Mouse (Mus musculus) embryonic facial prominence, embryonic 11.5 days (tissue): ENCODE measurements around the gene Polr2j. TPM values are rescaled to one million over a fixed set of nuclear protein-coding genes. Genes with fewer than 3 reads are reported as not detected.

Experiments
- ATAC-seq: fragments of 200-750 bp; cut with Nextera tagmentation; replicated peaks from 2 replicates; pipeline ENCODE4 v1.8.0; 2017; ENCODE audit warnings: low read depth; ENCODE audit not compliant: insufficient number of reproducible peaks, low FRiP score, low TSS enrichment
- DNase-seq: peaks from one replicate; pipeline ENCODE4 v3.0.0-alpha.2; 2015; ENCODE audit warnings: low spot score
- H3K27ac ChIP-seq: fragments of 300-500 bp; sonication (generic); replicated peaks from 2 replicates; pipeline ENCODE4 v1.5.1; 2014; ENCODE audit warnings: mild to moderate bottlenecking, low read depth, low read length, control low read depth
- H3K27me3 ChIP-seq: fragments of 300-500 bp; sonication (generic); 2 replicates; pipeline ENCODE4 v1.6.1; 2014; ENCODE audit warnings: mild to moderate bottlenecking, low read length, moderate library complexity, mixed read lengths; ENCODE audit not compliant: control insufficient read depth, insufficient read depth
- H3K36me3 ChIP-seq: fragments of 300-500 bp; sonication (generic); replicated peaks from 2 replicates; pipeline ENCODE4 v1.6.1; 2014; ENCODE audit warnings: low read depth, mild to moderate bottlenecking, low read length, moderate library complexity, mixed read lengths; ENCODE audit not compliant: control insufficient read depth, insufficient read depth
- H3K4me1 ChIP-seq: fragments of 300-500 bp; sonication (generic); 2 replicates; pipeline ENCODE4 v1.6.1; 2014; ENCODE audit warnings: low read length, mixed read lengths; ENCODE audit not compliant: control insufficient read depth, insufficient read depth
- H3K4me2 ChIP-seq: fragments of 300-500 bp; sonication (generic); 2 replicates; pipeline ENCODE4 v1.6.1; 2014; ENCODE audit warnings: low read depth, mild to moderate bottlenecking, control low read depth, low read length, moderate library complexity
- H3K4me3 ChIP-seq: fragments of 300-500 bp; sonication (generic); 2 replicates; pipeline ENCODE4 v1.5.1; 2014; ENCODE audit warnings: low read depth, low read length, control low read depth
- H3K9ac ChIP-seq: fragments of 300-500 bp; sonication (generic); replicated peaks from 2 replicates; pipeline ENCODE4 v1.6.1; 2014; ENCODE audit warnings: mild to moderate bottlenecking, control low read depth, low read length
- H3K9me3 ChIP-seq: fragments of 300-500 bp; sonication (generic); replicated peaks from 2 replicates; pipeline ENCODE4 v1.6.1; 2016; ENCODE audit warnings: mild to moderate bottlenecking, low read length, inconsistent platforms, mixed read lengths; ENCODE audit not compliant: control insufficient read depth
- WGBS: fragments of 180-500 bp; shearing (Covaris S2); extraction: QIAGEN DNeasy Blood & Tissue Kit; methylation state at CpG from one replicate; pipeline ENCODE4 v1.1.7; 2014; 5-methylcytosine and 5-hydroxymethylcytosine counted together
- polyA plus RNA-seq: library from polyadenylated mRNA; unstranded; fragments of >200 nt; fragmentation: Nextera tagmentation; extraction: Ambion mirVana; gene quantifications from 2 replicates; pipeline ENCODE4 v1.2.1, GENCODE M21; 2014

Gene Polr2j
- polyA plus RNA-seq, 1 experiment from 2014 or later = 266 TPM

DNA sequence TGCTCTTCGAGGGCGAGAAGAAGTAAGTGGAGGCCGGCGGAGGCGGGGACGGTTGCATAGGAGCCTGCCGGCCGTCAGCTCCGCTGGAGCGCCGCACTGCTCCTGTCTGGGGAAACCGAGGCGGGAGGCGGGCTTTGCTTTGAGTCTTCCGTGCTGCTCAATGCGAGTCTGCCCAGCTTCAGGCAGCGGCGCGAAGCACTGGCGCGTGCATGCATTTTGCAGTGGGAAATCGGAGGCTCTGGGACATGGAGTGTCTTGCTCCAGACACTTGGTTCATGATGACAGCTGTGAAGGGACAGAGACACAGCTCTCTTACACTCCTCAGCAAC is 317 bp downstream of the Polr2j start:
- peaks cover 2% of the 10 kb centered on the region for H3K36me3 ChIP-seq
- 0% methylated on average over 22 of the region's 22 CpGs for WGBS
- no peaks in the 10 kb centered on the region for H3K9me3 ChIP-seq
- H3K27ac ChIP-seq = no peak overlapping the region
- peak overlapping the region; percentile 65 for H3K4me2 ChIP-seq
- DNase-seq (no peak), ATAC-seq (peak; percentile 10; the same call in 1 of the 2 replicates)
- peak overlapping the region; percentile 87 for H3K9ac ChIP-seq
- H3K4me3 ChIP-seq = peak overlapping the region; percentile 93
- 0 out of 2 replicates have a peak, but pooled peaks cover 7% of the 10 kb centered on the region for H3K4me1 ChIP-seq
- no peaks in the 10 kb centered on the region for H3K27me3 ChIP-seq

GRCm38 (mm10) chr5:136122165-136122564 is 5.7 kb downstream of the Polr2j start:
- Histone ChIP-seq H3K27me3 (no peaks in the 10 kb centered on the region), H3K9ac (no peak overlapping the region), H3K4me2 (no peak overlapping the region), H3K4me1 (0 out of 2 replicates have a peak, but pooled peaks cover 4% of the 10 kb centered on the region), H3K9me3 (no peaks in the 10 kb centered on the region), H3K27ac (no peak overlapping the region), H3K4me3 (no peak overlapping the region), H3K36me3 (peaks cover 5% of the 10 kb centered on the region)
- 82% methylated on average over 10 of the region's 10 CpGs for WGBS
- DNase-seq (no peak), ATAC-seq (no peak; the same call in 1 of the 2 replicates)

DNA sequence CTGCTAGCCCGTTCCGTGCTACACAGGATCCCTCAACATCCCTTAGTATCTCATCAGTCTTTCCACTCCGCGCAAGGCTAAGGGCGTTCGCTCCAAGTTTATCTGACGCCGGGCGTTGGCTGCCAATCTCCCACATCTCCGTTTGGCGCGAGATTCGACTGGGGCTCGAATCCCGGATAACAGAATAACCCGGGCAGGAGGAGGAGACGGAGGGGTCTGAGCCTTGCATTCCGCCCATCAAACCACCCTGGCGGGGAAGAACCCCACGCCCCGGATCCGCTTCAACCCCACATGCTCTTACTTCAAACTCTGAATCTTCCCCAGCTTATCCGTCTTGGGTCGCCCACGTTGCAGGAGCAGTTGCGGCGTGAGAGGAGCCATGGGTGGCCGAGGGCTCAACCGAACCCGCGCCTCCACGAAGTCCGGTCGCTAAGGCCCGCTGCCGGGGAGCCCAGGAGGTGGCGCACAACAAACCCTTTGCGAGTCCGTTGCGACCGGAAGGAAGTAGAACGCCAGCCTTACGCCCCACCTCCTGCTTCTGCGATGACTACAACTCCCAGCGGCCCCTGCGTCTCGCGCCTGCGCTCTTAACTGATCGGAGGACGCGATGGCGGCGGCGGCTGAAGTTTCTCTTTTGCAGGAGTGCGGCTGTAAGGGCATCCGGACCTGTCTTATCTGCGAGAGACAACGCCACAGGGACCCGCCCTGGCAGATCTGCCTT is 19.3 kb downstream of the Polr2j start, which contains the start of the genes Lrwd1 and Alkbh4:
Gene Lrwd1, minus strand, starts transcription at position 504 of the 721 bp plus-strand sequence.
Gene Alkbh4, plus strand, starts transcription at position 576 of the 721 bp plus-strand sequence.
- Histone ChIP-seq H3K27ac (no peak within 1 kb of the TSS), H3K4me2 (peak within 1 kb of the TSS; percentile 61), H3K9me3 (no peaks in the 10 kb centered on the region), H3K27me3 (no peaks in the 10 kb centered on the region), H3K4me1 (no peaks in the 10 kb centered on the region; the same call in 1 of the 2 replicates), H3K4me3 (peak within 1 kb of the TSS; percentile 77), H3K9ac (peak within 1 kb of the TSS; percentile 70), H3K36me3 (peaks cover 8% of the 10 kb centered on the region)
- DNase-seq (peak; percentile 98), ATAC-seq (peak; percentile 83)
- WGBS = under 1% methylated on average over 60 of the region's 60 CpGs

DNA sequence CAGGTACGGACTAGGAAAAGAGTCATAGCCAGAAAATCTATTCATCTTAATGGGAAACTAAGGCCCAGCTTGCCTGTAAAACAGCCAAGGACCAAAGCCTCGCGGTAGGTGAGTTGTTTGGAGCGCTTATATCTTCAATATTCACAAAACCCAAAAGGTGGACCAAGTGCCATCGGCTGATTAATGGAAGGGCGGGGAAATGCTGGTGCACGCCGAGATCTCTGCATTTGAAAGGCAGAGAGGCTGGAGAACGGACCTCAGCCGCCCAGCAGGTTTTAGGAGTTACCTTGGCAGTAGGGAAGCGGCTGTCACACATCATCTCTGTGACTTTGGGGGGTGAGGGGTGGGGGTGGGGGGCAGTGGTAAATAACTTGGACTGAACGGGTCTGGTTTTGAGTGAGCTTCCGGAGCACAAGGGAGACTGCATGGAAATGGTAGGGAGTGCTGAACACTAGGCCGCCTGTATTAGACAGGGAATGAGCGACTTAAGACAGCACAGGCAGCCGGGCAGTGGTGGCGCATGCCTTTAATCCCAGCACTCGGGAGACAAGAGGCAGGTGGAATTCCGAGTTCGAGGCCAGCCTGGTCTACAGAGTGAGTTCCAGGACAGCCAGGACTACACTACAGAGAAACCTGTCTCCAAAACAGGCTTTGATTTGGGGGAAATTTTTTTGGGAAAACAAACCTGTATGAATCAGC is 20.0 kb downstream of the Polr2j start:
- DNase-seq (peak; percentile 13), ATAC-seq (0 out of 2 replicates have a peak, but pooled peaks have one; percentile 41)
- no peaks in the 10 kb centered on the region for H3K9me3 ChIP-seq
- 6% methylated on average over 20 of the region's 20 CpGs for WGBS
- H3K4me1 ChIP-seq = no peaks in the 10 kb centered on the region; the same call in 1 of the 2 replicates
- no peak overlapping the region for H3K27ac ChIP-seq
- peaks cover 11% of the 10 kb centered on the region for H3K36me3 ChIP-seq
- H3K9ac ChIP-seq = peak overlapping the region; percentile 70
- H3K4me3 ChIP-seq = peak overlapping the region; percentile 77
- peak overlapping the region; percentile 61 for H3K4me2 ChIP-seq
- H3K27me3 ChIP-seq = no peaks in the 10 kb centered on the region

DNA sequence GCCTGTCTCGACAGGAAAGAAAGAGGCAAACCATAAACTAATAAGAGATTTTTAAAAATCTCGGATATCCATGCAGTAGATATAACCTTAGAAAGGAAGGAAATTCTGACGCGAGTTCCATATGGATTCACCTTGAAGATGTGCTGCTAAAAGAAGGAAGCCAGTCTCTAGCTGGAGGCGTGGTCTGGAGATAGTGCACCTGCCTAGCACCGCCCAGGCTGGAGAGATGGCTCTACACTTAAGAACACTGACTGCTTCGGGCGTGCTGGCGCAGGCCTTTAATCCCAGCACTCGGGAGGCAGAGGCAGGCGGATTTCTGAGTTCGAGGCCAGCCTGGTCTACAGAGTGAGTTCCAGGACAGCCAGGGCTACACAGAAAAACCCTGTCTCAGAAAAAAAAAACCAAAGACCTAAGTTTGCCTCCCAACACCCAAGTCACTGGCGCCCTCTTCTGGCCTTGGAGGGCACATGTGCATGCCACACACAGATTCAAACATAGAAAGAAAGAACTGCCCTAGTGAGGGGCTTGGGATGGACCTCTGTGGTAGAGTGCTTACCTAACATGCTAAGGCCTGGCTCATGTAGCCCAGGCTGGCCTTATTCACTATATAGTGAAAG is 21.3 kb downstream of the Polr2j start:
- ATAC-seq = no peak
- no peak overlapping the region for H3K4me3 ChIP-seq
- no peaks in the 10 kb centered on the region; the same call in 1 of the 2 replicates for H3K4me1 ChIP-seq
- H3K36me3 ChIP-seq = peaks cover 11% of the 10 kb centered on the region
- H3K9me3 ChIP-seq = no peaks in the 10 kb centered on the region
- no peak overlapping the region for H3K9ac ChIP-seq
- H3K27ac ChIP-seq = no peak overlapping the region
- H3K4me2 ChIP-seq = no peak overlapping the region
- DNase-seq = peak; percentile 62
- 73% methylated on average over 13 of the region's 13 CpGs for WGBS
- H3K27me3 ChIP-seq = no peaks in the 10 kb centered on the region

DNA sequence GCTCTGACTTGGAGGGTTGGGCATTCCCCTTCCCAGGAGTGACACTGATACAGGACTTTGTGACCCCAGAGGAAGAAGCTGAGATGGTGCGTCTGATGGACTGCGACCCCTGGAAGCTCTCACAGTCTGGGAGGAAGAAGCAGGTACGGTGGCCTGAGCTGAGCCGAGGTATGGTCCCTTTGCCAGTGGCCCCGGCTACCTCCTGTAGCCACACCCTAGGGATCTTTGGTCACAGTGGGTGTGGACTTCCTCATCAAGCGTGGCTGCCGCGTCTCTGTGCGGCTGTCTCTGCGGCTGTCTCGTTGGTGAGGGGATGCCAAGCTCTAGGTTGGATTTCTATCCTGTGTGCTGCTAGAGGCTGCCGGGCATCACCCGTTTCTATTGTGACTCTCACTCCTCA is 23.0 kb downstream of the Polr2j start:
- no peaks in the 10 kb centered on the region for H3K9me3 ChIP-seq
- H3K27ac ChIP-seq = no peak overlapping the region
- WGBS = 94% methylated on average over 13 of the region's 13 CpGs
- H3K4me3 ChIP-seq = no peak overlapping the region
- no peaks in the 10 kb centered on the region; the same call in 1 of the 2 replicates for H3K4me1 ChIP-seq
- no peak for DNase-seq
- no peaks in the 10 kb centered on the region for H3K27me3 ChIP-seq
- H3K4me2 ChIP-seq = no peak overlapping the region
- H3K9ac ChIP-seq = no peak overlapping the region
- ATAC-seq = no peak
- H3K36me3 ChIP-seq = peaks cover 11% of the 10 kb centered on the region

- H3K27ac ChIP-seq = no peak overlapping the region
- H3K9me3 ChIP-seq = no peaks in the 10 kb centered on the region
- DNase-seq (no peak), ATAC-seq (no peak)
- H3K36me3 ChIP-seq = peaks cover 11% of the 10 kb centered on the region
- H3K4me2 ChIP-seq = no peak overlapping the region
- H3K9ac ChIP-seq = no peak overlapping the region
- H3K4me1 ChIP-seq = no peaks in the 10 kb centered on the region; the same call in 1 of the 2 replicates
- no peaks in the 10 kb centered on the region for H3K27me3 ChIP-seq
- 93% methylated on average over 10 of the region's 10 CpGs for WGBS
- H3K4me3 ChIP-seq = no peak overlapping the region
These were observed 23.6 kb downstream of the Polr2j start for GRCm38 (mm10) chr5:136140057-136140482.
